Mouse (Mus musculus): ENCODE data around the gene Gm20388. TPM values are rescaled to one million over a fixed set of nuclear protein-coding genes. Genes with fewer than 3 reads are reported as not detected.

Gene Gm20388
- total RNA-seq, 2 experiments from 2014 or later: 18.6 TPM; not detected in 1

DNA sequence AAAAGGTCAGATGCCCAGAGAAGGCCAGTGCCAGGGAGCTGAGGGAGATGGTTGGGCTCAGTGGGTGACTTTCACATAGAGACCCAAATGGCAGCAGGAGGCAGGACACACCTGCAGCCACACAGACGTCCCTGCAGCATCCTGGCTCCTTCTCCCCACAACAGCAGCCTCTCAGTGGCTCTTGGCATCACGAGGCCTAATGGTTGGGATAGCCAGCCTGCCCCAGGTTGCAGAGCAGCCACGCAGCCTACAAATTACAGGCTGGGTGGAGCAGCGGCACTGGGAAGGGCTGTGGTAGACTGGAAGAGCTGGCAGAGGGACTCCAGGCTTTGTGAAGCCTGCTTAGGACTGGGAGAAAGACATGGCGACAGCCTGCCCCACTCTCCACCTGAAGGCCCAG, 2341.7 kb downstream of the Gm20388 start:
- intact Hi-C loops (cut with DNase I): no loop called here
- DNase-seq (ENCODE audit: low spot score in 2 of 2): no peak

GRCm38 (mm10) chr8:122259351-122259750, 2348.7 kb downstream of the Gm20388 start:
- DNase-seq (ENCODE audit: low spot score in 2 of 2): peak; percentile 60 to 69
- intact Hi-C loops (cut with DNase I): no loop called here

DNA sequence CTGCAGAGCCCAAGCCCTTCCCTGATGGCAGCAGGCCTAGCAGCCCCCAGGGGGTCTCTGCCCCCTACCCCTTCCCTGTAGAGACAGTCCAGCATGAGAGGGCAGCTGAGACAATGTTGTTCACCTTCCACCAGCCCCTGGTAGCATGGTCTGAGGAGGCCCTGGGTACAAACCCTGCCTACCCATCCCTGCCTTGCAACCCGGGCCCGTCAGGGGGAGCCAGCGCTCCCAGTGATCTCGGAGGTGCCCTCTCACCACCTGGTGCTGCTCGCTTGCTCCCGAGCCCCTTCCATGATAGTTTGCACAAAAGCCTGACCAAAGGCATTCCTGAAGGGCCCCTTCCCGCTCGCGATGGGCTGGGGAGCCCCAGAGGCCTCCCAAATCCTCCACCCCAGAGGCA, 2350.1 kb downstream of the Gm20388 start:
- DNase-seq (ENCODE audit: low spot score in 2 of 2): no peak
- intact Hi-C loops (cut with DNase I): no loop called here

- no peak for DNase-seq (ENCODE audit: low spot score in 2 of 2)
- intact Hi-C loops (cut with DNase I): no loop called here
Observed at GRCm38 (mm10) chr8:122262835-122263234, 2352.2 kb downstream of the Gm20388 start.

DNA sequence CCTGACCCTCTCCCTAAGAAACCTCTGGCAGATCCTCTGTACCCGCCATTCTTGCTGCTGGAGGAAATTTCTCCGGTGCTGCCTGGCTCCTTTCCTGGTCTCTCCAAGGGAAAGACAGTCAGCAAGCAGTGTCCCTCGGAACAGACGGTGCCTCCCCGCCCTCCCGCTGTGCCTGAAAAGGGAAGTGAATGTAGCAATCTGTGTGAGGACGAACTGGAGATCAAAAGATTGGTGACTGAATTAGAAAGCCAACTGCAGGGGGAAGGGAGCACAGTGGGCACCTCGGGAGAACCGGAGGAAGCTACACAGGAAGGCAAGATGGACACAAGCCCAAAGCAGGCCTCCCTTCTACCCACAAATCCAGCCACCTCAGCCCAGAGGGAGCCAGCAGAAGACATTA, 2353.6 kb downstream of the Gm20388 start:
- intact Hi-C loops (cut with DNase I): no loop called here
- DNase-seq (ENCODE audit: low spot score in 2 of 2): peak in 1 of 2 experiments; percentile 60

GRCm38 (mm10) chr8:122265522-122265921, 2354.9 kb downstream of the Gm20388 start:
- intact Hi-C loops (cut with DNase I): no loop called here

GRCm38 (mm10) chr8:122266867-122267266, 2356.2 kb downstream of the Gm20388 start:
- intact Hi-C loops (cut with DNase I): no loop called here
- no peak for DNase-seq (ENCODE audit: low spot score in 2 of 2)

More at GRCm38 (mm10) chr8:122265522-122265921, 2354.9 kb downstream of the Gm20388 start:
- DNase-seq (ENCODE audit: low spot score in 2 of 2): no peak

GRCm38 (mm10) chr8:122268861-122269260, 2358.2 kb downstream of the Gm20388 start:
- intact Hi-C loops (cut with DNase I): loop anchor here (2.0 kb wide), 1 partner anchor 290 kb away; no protein-coding TSS in a partner anchor
- peak in 1 of 2 experiments; percentile 22 for DNase-seq (ENCODE audit: low spot score in 2 of 2)

GRCm38 (mm10) chr8:122269404-122269803, 2358.8 kb downstream of the Gm20388 start:
- DNase-seq (ENCODE audit: low spot score in 2 of 2): peak; percentile 74 to 82
- intact Hi-C loops (cut with DNase I): loop anchor here (2.0 kb wide), 1 partner anchor 291 kb away; no protein-coding TSS in a partner anchor

GRCm38 (mm10) chr8:122270555-122270954, 2359.9 kb downstream of the Gm20388 start:
- DNase-seq (ENCODE audit: low spot score in 2 of 2): no peak
- intact Hi-C loops (cut with DNase I): no loop called here

DNA sequence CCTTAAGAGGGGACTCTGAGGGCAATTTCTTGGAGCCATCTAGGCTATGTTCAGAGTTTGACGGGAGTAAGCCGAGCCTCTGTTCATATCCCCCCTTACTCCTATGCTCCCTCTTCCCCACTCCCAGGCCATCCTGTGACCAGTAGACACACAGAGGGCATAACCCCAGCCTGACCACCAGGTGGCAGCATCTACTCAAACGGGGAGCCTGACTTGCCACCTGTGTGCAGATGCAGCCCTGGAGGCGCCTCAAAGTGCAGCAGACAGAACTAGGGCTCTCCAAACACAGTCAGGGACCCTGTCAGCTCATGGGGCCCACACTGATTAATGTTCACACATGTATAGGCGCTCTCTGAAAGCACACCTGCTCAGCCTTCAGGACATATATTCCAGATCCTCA, 2362.5 kb downstream of the Gm20388 start:
- peak; percentile 55 to 70 for DNase-seq (ENCODE audit: low spot score in 2 of 2)
- intact Hi-C loops (cut with DNase I): loop anchor here (2.0 kb wide), 1 partner anchor 60 kb away; no protein-coding TSS in a partner anchor

DNA sequence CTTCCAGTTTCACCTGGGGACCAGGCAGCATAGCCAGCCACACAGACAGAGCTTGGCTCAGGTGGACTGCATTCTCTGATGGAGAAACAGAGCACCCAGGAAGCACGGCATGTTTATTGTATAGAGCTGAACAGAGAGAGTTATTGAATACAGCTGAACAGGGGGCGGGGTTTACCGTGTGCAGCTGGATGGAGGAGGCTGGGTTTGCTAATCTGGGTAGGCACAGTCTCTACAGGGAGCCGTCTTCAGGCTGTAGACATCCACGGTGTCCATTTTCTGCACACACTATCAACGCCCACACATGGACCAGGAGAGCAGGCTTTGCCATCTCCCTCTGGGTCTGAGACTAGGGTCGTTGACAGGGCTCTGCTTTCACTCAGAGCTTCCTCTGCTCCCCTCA, 2363.2 kb downstream of the Gm20388 start:
- intact Hi-C loops (cut with DNase I): loop anchor here (2.0 kb wide), 1 partner anchor 59 kb away; no protein-coding TSS in a partner anchor
- no peak for DNase-seq (ENCODE audit: low spot score in 2 of 2)

- intact Hi-C loops (cut with DNase I): no loop called here
- DNase-seq (ENCODE audit: low spot score in 2 of 2): no peak
Observed at GRCm38 (mm10) chr8:122274651-122275391, 2364.2 kb downstream of the Gm20388 start.

- intact Hi-C loops (cut with DNase I): no loop called here
- DNase-seq (ENCODE audit: low spot score in 2 of 2): no peak
Observed at GRCm38 (mm10) chr8:122276308-122276707, 2365.7 kb downstream of the Gm20388 start.

- DNase-seq (ENCODE audit: low spot score in 2 of 2): no peak
- intact Hi-C loops (cut with DNase I): no loop called here
Observed at GRCm38 (mm10) chr8:122277204-122277995, 2366.8 kb downstream of the Gm20388 start.

DNA sequence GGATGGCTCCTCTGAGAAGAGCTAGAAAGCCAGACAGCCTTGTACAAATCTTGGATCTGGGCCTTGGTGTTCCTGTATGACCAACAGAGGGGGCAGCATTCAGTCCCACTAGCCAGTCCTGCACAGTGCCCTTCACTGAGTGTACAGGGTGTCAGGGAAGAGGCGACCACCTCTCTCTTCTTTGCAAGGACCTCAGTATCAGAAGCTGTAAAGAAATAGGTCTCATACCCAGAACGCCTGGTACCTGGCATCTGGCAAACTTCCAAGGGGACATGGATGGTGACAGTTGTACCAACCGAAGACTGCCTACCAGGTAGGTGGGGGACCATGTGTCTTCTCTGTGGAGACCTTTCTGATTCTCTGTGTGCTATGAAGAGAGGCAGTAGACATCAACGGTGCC, 2369.5 kb downstream of the Gm20388 start:
- intact Hi-C loops (cut with DNase I): loop anchor here (10.0 kb wide), 1 partner anchor 165 kb away; the partner anchor contains the start of gene Mvd
- no peak for DNase-seq (ENCODE audit: low spot score in 2 of 2)

DNA sequence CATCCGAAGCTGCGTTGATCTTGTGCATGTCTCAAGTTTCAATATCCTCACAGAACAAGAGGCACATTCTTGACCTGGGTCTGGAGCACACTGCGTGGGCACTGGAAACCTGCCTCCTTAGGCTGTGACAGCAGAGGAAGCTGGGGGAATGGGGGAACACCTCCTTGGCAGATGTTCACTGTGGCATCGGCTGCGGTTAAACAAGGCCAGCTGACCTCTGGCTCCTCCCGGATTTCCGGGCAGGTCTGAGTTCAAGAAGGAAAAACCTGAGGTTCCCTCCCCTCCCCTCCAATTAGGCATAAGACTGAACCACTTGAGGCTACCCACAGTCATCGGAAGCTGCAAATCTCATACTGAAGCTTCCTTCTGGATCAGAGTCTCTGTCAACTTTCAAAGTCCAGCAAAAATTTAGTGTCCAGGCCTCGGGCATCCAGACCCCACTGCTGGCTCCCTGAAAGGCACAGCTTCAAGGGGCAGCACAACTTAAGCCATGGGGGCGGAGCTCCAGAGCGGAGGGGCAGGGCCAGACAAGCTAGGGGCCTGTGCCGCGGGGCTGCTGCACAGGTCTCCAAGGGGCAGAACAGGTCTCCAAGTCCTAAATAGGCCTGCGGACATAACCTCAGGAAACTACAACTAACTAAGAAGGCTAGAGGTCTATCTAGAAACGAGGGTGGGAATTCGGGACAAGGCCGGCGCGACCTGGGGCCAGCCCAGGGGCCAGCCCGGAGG, 2370.1 kb downstream of the Gm20388 start:
- no peak for DNase-seq (ENCODE audit: low spot score in 2 of 2)
- intact Hi-C loops (cut with DNase I): loop anchor here (10.0 kb wide), 1 partner anchor 164 kb away; the partner anchor contains the start of gene Mvd

DNA sequence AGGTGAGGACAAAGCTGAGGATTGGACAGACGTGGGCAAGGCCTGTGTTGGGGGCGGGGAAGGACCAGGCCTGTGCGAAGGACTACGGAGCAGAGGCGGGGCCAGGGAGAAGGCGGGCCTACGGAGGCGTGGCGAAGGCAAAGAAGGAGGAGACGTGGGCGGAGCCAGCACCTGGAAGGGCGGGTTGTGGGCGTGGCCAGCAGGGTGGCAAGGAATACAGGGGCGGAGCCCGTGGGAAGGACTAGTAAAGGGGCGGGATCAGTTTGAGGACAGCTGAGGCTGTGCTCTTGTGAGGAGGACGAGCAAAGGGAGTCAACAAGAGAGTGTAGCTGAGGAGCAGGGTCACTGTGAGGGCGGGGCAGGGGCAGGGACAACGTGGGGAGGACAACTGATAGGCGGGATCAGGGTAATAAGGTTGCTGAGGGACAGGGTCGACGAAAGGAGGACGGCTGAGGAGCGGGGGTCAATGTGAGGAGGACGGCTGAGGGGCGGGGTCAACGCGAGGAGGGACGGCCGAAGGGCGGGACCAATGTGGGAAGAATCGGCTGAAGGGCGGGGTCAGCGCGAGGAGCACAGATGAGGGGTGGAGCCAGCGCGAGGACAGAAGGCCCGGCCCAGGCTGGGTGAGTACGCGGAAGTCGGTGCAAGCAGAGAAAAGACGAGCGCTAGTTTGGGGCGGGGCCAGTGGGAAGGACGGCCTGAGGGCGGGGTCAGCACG, 2370.8 kb downstream of the Gm20388 start:
- DNase-seq (ENCODE audit: low spot score in 2 of 2): peak; percentile 98 to 99
- intact Hi-C loops (cut with DNase I): loop anchor here (10.0 kb wide), 1 partner anchor 163 kb away; the partner anchor contains the start of gene Mvd

- intact Hi-C loops (cut with DNase I): loop anchor here (10.0 kb wide), 1 partner anchor 163 kb away; the partner anchor contains the start of gene Mvd
- no peak for DNase-seq (ENCODE audit: low spot score in 2 of 2)
Observed at GRCm38 (mm10) chr8:122282035-122282358, 2371.4 kb downstream of the Gm20388 start, which contains the start of gene Zfpm1. Gene Zfpm1, plus strand, starts transcription at chr8:122282141.
